Mouse (Mus musculus) liver, adult 2 months (tissue): ENCODE measurements at regions not wholly inside any gene's neighbourhood (a gene's known extent, or its start where the extent isn't known, plus 50 kb on each side); places are given as distances from the start of the nearest gene placed in this dataset.

ENCODE experiments used
- CTCF ChIP-seq: fragments of 200-500 bp; IDR thresholded peaks from 2 replicates; pipeline ENCODE4 v1.5.1; 2011; ENCODE audit warnings: low read depth, low read length, control low read depth
- POLR2A ChIP-seq: fragments of 200-500 bp; IDR thresholded peaks from 2 replicates; pipeline ENCODE4 v1.6.1; 2011; ENCODE audit warnings: low read length, control low read depth; ENCODE audit not compliant: insufficient read depth; ENCODE audit errors: extremely low read depth

DNA sequence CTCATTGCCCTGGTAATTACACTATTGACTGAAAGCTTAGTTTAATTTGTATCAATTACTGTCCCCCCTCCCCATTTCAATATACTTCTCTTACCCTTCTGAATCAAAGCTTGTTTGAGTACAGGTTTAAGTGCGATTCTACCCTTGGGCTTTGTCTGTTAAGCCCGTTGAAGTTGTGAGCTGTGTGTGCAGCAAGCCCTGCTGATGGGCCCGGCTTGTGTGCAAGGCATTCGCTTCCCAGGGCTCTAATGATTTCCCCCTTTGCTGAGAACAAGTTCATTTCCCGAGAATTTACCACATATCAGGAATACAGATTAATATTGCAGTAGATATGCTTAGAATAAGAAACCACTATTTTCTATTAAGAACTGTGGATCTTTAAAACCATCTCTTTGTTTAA is 460.6 kb downstream of the Dok5 start:
- TF ChIP-seq CTCF (no peak), POLR2A (no peak)
